In the genomic region with DNA sequence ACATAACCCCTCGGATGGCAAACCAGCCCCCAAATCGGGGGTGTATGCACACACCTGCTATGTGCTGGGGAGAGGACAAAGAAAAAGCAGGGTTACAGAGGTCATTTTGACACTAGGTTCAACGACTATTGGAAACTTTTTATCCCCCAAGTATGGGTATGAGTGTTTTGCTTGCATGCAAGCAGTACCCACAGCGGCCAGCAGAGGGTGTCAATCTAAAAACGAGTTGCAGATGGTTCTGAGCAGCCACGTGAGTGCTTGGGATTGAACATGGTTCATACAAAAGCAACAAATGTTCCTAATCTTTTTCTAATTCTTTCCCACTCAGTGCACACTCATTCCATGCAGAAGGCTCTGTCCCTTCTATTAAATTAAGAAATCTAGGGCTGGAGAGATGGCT, we compare ENCODE assay signal across 9 mouse cellular contexts. TPM values are rescaled to one million over a fixed set of nuclear protein-coding genes. Genes with fewer than 3 reads are reported as not detected.
DNase-seq lines count a peak whose midpoint lies in the region; ATAC-seq and TF ChIP-seq lines count a peak whose summit lies in the region.
"Had no signal": no experiment of that assay in that cellular context is flagged by ENCODE, and none has a peak within 500 bp of the region (broad histone marks: within the 10 kb centered on the region; RNA-seq: fewer than 3 reads in every experiment).

No protein-coding gene starts in this region.

- H3K27me3 ChIP-seq in hindbrain, embryonic 10.5 days (ENCODE audit: insufficient read depth, poor library complexity, severe bottlenecking) = no peaks in the 10 kb centered on the region
- H3K27me3 ChIP-seq in hindbrain, embryonic 13.5 days = no peaks in the 10 kb centered on the region
- H3K27me3 ChIP-seq in ES-Bruce4 (ENCODE audit: control insufficient read depth, insufficient read depth, low read length, poor library complexity, severe bottlenecking) = no peaks in the 10 kb centered on the region
- H3K27me3 ChIP-seq in midbrain, postnatal 0 days (ENCODE audit: insufficient read depth, low read length) = no peaks in the 10 kb centered on the region
- H3K27me3 ChIP-seq: embryonic facial prominence, embryonic 12.5 days had no signal

- TF ChIP-seq POLR2A in ES-Bruce4 (IDR thresholded peaks at IDR 0.05; ENCODE audit: insufficient read depth, low read length) = no peak

- TF ChIP-seq CTCF in ES-Bruce4 (IDR thresholded peaks at IDR 0.05; ENCODE audit: low read depth, low read length) = peak; percentile 62
- TF ChIP-seq CTCF in layer of hippocampus, adult 2 months (conservative IDR thresholded peaks at IDR 0.05) = peak; percentile 91
- peak; percentile 81 for TF ChIP-seq CTCF in midbrain, postnatal 0 days (IDR thresholded peaks at IDR 0.05)

- no peak overlapping the region for H3K9ac ChIP-seq in hindbrain, embryonic 13.5 days
- H3K9ac ChIP-seq in ES-Bruce4 (ENCODE audit: low read depth, poor library complexity, severe bottlenecking) = no peak overlapping the region
- no peak overlapping the region for H3K9ac ChIP-seq in midbrain, postnatal 0 days (replicated peaks; ENCODE audit: low read length, poor library complexity, severe bottlenecking)
- H3K9ac ChIP-seq: embryonic facial prominence, embryonic 12.5 days had no signal

- no peak for TF ChIP-seq EP300 in ES-Bruce4 (IDR thresholded peaks at IDR 0.05; ENCODE audit: insufficient read depth, low read depth, low read length)

- H3K27ac ChIP-seq in hindbrain, embryonic 10.5 days = no peak overlapping the region
- no peak overlapping the region for H3K27ac ChIP-seq in hindbrain, embryonic 13.5 days
- peak overlapping the region; percentile 15; the same call in 1 of the 2 replicates for H3K27ac ChIP-seq in ES-Bruce4 (ENCODE audit: insufficient read depth, low read length)
- H3K27ac ChIP-seq in layer of hippocampus, adult 2 months = no peak overlapping the region
- H3K27ac ChIP-seq in midbrain, postnatal 0 days (ENCODE audit: low read depth, low read length) = no peak overlapping the region
- H3K27ac ChIP-seq: embryonic facial prominence, embryonic 12.5 days had no signal

- H3K9me3 ChIP-seq in hindbrain, embryonic 10.5 days = no peaks in the 10 kb centered on the region
- H3K9me3 ChIP-seq in hindbrain, embryonic 13.5 days = no peaks in the 10 kb centered on the region
- H3K9me3 ChIP-seq in ES-Bruce4 (replicated peaks; ENCODE audit: control insufficient read depth, insufficient read depth, low read length, poor library complexity, severe bottlenecking) = no peaks in the 10 kb centered on the region
- no peaks in the 10 kb centered on the region for H3K9me3 ChIP-seq in midbrain, postnatal 0 days (ENCODE audit: low read length)
- H3K9me3 ChIP-seq: embryonic facial prominence, embryonic 12.5 days had no signal

- WGBS in hindbrain, embryonic 10.5 days = 45% methylated on average over 6 of the region's 6 CpGs
- WGBS in hindbrain, embryonic 13.5 days = 38% methylated on average over 6 of the region's 6 CpGs
- WGBS in midbrain, postnatal 0 days = 35% methylated on average over 6 of the region's 6 CpGs

- peaks cover 53% of the 10 kb centered on the region for H3K36me3 ChIP-seq in hindbrain, embryonic 10.5 days
- 0 out of 2 replicates have a peak, but pooled peaks cover 4% of the 10 kb centered on the region for H3K36me3 ChIP-seq in hindbrain, embryonic 13.5 days
- H3K36me3 ChIP-seq in ES-Bruce4 (ENCODE audit: control insufficient read depth, insufficient read depth, low read length, poor library complexity, severe bottlenecking) = peaks cover 33% of the 10 kb centered on the region
- H3K36me3 ChIP-seq in midbrain, postnatal 0 days (ENCODE audit: insufficient read depth, low read length) = no peaks in the 10 kb centered on the region

- H3K4me3 ChIP-seq in hindbrain, embryonic 10.5 days = no peak overlapping the region
- no peak overlapping the region for H3K4me3 ChIP-seq in hindbrain, embryonic 13.5 days
- H3K4me3 ChIP-seq in ES-Bruce4 (ENCODE audit: low read depth, low read length) = no peak overlapping the region
- H3K4me3 ChIP-seq in layer of hippocampus, adult 2 months = no peak overlapping the region
- H3K4me3 ChIP-seq in midbrain, postnatal 0 days (ENCODE audit: low read depth, low read length) = no peak overlapping the region
- H3K4me3 ChIP-seq: embryonic facial prominence, embryonic 12.5 days had no signal

- ATAC-seq in hindbrain, embryonic 13.5 days (ENCODE audit: low FRiP score) = no peak
- ATAC-seq in midbrain, postnatal 0 days (ENCODE audit: low FRiP score) = no peak

- DNase-seq in hindbrain, embryonic 10.5 days (ENCODE audit: low spot score) = peak; percentile 76
- peak; percentile 68 for DNase-seq in c-Kit-positive CD71-positive TER-119-negative erythroid progenitor cells, embryonic 14.5 days (ENCODE audit: low read depth)
- DNase-seq in frontal cortex, postnatal 36 days (ENCODE audit: low spot score in 2 of 2) = peak; percentile 24 to 51
- DNase-seq in layer of hippocampus, adult 2 months (ENCODE audit: low spot score in 2 of 2) = peak in 1 of 2 experiments; percentile 61
- DNase-seq in midbrain, postnatal 0 days (ENCODE audit: low spot score) = peak; percentile 51
- peak; percentile 36 to 38 for DNase-seq in thymus, adult 18-20 months

- peaks cover 8% of the 10 kb centered on the region for H3K4me1 ChIP-seq in hindbrain, embryonic 10.5 days (replicated peaks)
- H3K4me1 ChIP-seq in hindbrain, embryonic 13.5 days (replicated peaks) = peaks cover 10% of the 10 kb centered on the region
- H3K4me1 ChIP-seq in ES-Bruce4 (ENCODE audit: control insufficient read depth, insufficient read depth, low read length) = peaks cover 3% of the 10 kb centered on the region
- H3K4me1 ChIP-seq in midbrain, postnatal 0 days (ENCODE audit: insufficient read depth, low read length) = no peaks in the 10 kb centered on the region
- H3K4me1 ChIP-seq: embryonic facial prominence, embryonic 12.5 days had no signal

- H3K4me2 ChIP-seq in hindbrain, embryonic 13.5 days = no peak overlapping the region
- H3K4me2 ChIP-seq in midbrain, postnatal 0 days (ENCODE audit: low read depth, low read length, poor library complexity, severe bottlenecking) = no peak overlapping the region
- H3K4me2 ChIP-seq: embryonic facial prominence, embryonic 12.5 days had no signal

RNA-seq across cellular contexts. Expression of gene Mmachc, which starts 4.4 kb away (rescaled TPM):
- polyA plus RNA-seq in hindbrain, embryonic 10.5 days (2016; fragmentation: Nextera tagmentation; extraction: Ambion mirVana) = 38.0 and 40.5 TPM in 2 replicates
- polyA plus RNA-seq in hindbrain, embryonic 13.5 days (2015; fragmentation: Nextera tagmentation; extraction: Ambion mirVana) = 24.3 and 29.7 TPM in 2 replicates
- 35.9 and 36.1 TPM in 2 replicates for polyA plus RNA-seq in ES-Bruce4 (2011; ENCODE audit: insufficient read depth, insufficient read length, low read depth, missing spikeins)
- total RNA-seq in layer of hippocampus, adult 2 months (2021) = 10 to 100 TPM; 16.4 to 20.8 TPM
- 20.8 and 24.3 TPM in 2 replicates for total RNA-seq in midbrain, postnatal 0 days (2014; rRNA removed)
- 16.6 and 16.8 TPM in 2 replicates for polyA plus RNA-seq in midbrain, postnatal 0 days (2015; fragmentation: Nextera tagmentation; extraction: Ambion mirVana)

RNA-seq across cellular contexts. Expression of gene Ccdc163, which starts 4.5 kb away (rescaled TPM):
- polyA plus RNA-seq in hindbrain, embryonic 10.5 days (2016; fragmentation: Nextera tagmentation; extraction: Ambion mirVana) = 33.1 and 37.4 TPM in 2 replicates
- 16.6 and 19.3 TPM in 2 replicates for polyA plus RNA-seq in hindbrain, embryonic 13.5 days (2015; fragmentation: Nextera tagmentation; extraction: Ambion mirVana)
- polyA plus RNA-seq in ES-Bruce4 (2011; ENCODE audit: insufficient read depth, insufficient read length, low read depth, missing spikeins) = 45.2 and 49.0 TPM in 2 replicates
- 1 to 10 TPM; 3.9 to 6.0 TPM for total RNA-seq in layer of hippocampus, adult 2 months (2021)
- total RNA-seq in midbrain, postnatal 0 days (2014; rRNA removed) = 10.3 and 10.9 TPM in 2 replicates
- 4.7 and 5.4 TPM in 2 replicates for polyA plus RNA-seq in midbrain, postnatal 0 days (2015; fragmentation: Nextera tagmentation; extraction: Ambion mirVana)

RNA-seq across cellular contexts. Expression of gene Tesk2, which starts 16.9 kb away (rescaled TPM):
- polyA plus RNA-seq in hindbrain, embryonic 10.5 days (2016; fragmentation: Nextera tagmentation; extraction: Ambion mirVana) = 7.7 and 8.1 TPM in 2 replicates
- polyA plus RNA-seq in hindbrain, embryonic 13.5 days (2015; fragmentation: Nextera tagmentation; extraction: Ambion mirVana) = 3.2 and 3.7 TPM in 2 replicates
- polyA plus RNA-seq in ES-Bruce4 (2011; ENCODE audit: insufficient read depth, insufficient read length, low read depth, missing spikeins) = 20.6 and 21.9 TPM in 2 replicates
- total RNA-seq in layer of hippocampus, adult 2 months (2021) = 1 to 10 TPM; 4.2 to 4.8 TPM
- total RNA-seq in midbrain, postnatal 0 days (2014; rRNA removed) = 0.77 and 2.5 TPM in 2 replicates
- polyA plus RNA-seq in midbrain, postnatal 0 days (2015; fragmentation: Nextera tagmentation; extraction: Ambion mirVana) = 1.6 and 1.7 TPM in 2 replicates

RNA-seq across cellular contexts. Expression of gene Prdx1, which starts 18.5 kb away (rescaled TPM):
- polyA plus RNA-seq in hindbrain, embryonic 10.5 days (2016; fragmentation: Nextera tagmentation; extraction: Ambion mirVana) = 1,211 and 1,387 TPM in 2 replicates
- polyA plus RNA-seq in hindbrain, embryonic 13.5 days (2015; fragmentation: Nextera tagmentation; extraction: Ambion mirVana) = 475 TPM in 2 replicates
- 1,922 and 2,187 TPM in 2 replicates for polyA plus RNA-seq in ES-Bruce4 (2011; ENCODE audit: insufficient read depth, insufficient read length, low read depth, missing spikeins)
- total RNA-seq in layer of hippocampus, adult 2 months (2021) = 100 to 1,000 TPM; 143 to 151 TPM
- total RNA-seq in midbrain, postnatal 0 days (2014; rRNA removed) = 171 and 207 TPM in 2 replicates
- 546 and 551 TPM in 2 replicates for polyA plus RNA-seq in midbrain, postnatal 0 days (2015; fragmentation: Nextera tagmentation; extraction: Ambion mirVana)

RNA-seq across cellular contexts. Expression of gene Akr1a1, which starts 52.3 kb away (rescaled TPM):
- 559 and 600 TPM in 2 replicates for polyA plus RNA-seq in hindbrain, embryonic 10.5 days (2016; fragmentation: Nextera tagmentation; extraction: Ambion mirVana)
- polyA plus RNA-seq in hindbrain, embryonic 13.5 days (2015; fragmentation: Nextera tagmentation; extraction: Ambion mirVana) = 666 and 678 TPM in 2 replicates
- polyA plus RNA-seq in ES-Bruce4 (2011; ENCODE audit: insufficient read depth, insufficient read length, low read depth, missing spikeins) = 280 and 291 TPM in 2 replicates
- 100 to 1,000 TPM; 376 to 387 TPM for total RNA-seq in layer of hippocampus, adult 2 months (2021)
- 475 and 495 TPM in 2 replicates for total RNA-seq in midbrain, postnatal 0 days (2014; rRNA removed)
- polyA plus RNA-seq in midbrain, postnatal 0 days (2015; fragmentation: Nextera tagmentation; extraction: Ambion mirVana) = 684 and 729 TPM in 2 replicates
